Mouse (Mus musculus) CH12F3 (cell line): ENCODE measurements around the gene Otop1.

Source experiments
- in situ Hi-C: fragments of 300-500 bp; cut with MboI; formaldehyde crosslinking; loops from 2 replicates; pipeline ENCODE4 v1.14.3; 2020; ENCODE audit warnings: low sequenced_read_pairs

Gene Otop1

GRCm38 (mm10) chr5:38275771-38276170 lies at the start of gene Otop1:
Gene Otop1 (plus strand): TSS chr5:38275972.
- in situ Hi-C loops = no loop called here

GRCm38 (mm10) chr5:38235422-38235821 lies 40.4 kb upstream of the Otop1 start:
- in situ Hi-C loops = no loop called here

GRCm38 (mm10) chr5:38236627-38237026 lies 39.1 kb upstream of the Otop1 start:
- in situ Hi-C loops = no loop called here

GRCm38 (mm10) chr5:38240727-38241472 lies 34.9 kb upstream of the Otop1 start:
- in situ Hi-C loops = no loop called here

DNA sequence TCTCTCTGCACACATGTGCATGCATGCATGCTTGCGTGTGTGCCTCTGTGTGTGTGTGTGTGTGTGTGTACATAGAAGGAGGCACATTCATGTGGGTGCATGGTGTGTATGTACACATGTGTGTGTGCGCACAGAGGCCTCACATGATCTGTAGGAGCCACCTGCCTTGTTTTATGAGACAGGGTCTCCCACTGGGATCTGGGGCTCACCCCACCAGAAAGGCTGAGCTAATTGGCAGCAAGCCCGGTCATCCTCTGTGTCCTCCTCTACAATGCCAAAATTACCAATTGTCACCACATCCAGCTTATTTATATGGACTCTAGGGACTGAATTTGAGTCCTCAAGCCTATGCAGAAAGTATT lies 34.3 kb upstream of the Otop1 start:
- in situ Hi-C loops = no loop called here

- in situ Hi-C loops = no loop called here
Observed at GRCm38 (mm10) chr5:38241966-38242365, 33.8 kb upstream of the Otop1 start.

GRCm38 (mm10) chr5:38255195-38255594 lies 20.6 kb upstream of the Otop1 start:
- in situ Hi-C loops = no loop called here

DNA sequence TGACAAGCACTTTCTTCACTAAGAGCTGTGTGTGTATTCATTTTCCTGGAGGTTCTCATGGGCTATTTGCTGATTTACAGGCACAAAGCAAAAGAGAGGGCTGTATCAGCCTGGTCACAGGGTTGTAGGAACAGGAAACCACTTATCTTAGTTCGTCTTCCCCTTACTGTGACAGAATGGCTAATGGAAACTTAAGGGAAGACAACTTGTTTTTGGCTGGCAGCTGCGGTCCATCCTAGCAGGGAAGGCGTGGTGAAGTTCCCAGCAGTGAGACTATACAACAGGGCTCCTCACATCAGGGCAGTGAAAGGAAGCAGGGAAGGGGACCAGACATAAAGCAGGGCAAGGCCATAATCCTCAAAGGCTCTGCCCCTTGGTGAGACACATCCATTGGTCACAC lies 20.1 kb upstream of the Otop1 start:
- in situ Hi-C loops = no loop called here

GRCm38 (mm10) chr5:38256551-38256950 lies 19.2 kb upstream of the Otop1 start:
- in situ Hi-C loops = no loop called here

DNA sequence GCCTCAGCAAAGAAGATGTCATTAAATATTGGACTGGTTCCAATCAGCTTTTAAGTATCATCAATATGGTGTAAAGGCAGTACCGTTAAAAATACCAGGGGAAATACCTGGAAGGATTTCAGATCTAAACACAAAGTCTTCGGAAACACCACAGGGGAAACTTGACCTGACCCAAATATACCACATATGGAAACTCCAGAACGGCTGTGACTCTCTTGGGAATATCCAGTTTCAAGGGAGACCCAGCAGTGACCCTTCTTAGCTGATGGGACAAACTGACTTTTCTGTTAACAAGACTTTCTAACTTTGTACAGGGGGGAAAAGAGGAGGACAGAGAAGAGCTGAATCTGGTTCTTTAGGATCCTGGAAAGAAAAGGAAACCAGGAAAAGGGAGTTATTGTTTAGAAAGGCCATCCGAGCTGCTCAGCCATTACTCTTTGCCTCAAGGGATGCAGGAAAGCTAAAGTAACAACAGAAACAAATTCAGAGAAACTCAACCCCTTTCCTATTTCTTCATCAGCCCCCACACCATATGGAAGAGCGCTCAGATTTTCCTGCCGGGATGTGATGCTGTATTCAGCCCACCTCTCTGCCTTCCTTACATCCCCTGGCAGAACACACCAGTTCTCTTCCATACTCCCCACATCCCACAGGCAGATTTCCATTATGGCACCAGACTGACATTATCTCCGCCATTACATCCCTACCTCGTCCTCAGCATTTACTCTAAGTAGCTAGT lies 17.6 kb upstream of the Otop1 start:
- in situ Hi-C loops = no loop called here

- in situ Hi-C loops = no loop called here
Observed at GRCm38 (mm10) chr5:38258773-38259146, 17.0 kb upstream of the Otop1 start.

DNA sequence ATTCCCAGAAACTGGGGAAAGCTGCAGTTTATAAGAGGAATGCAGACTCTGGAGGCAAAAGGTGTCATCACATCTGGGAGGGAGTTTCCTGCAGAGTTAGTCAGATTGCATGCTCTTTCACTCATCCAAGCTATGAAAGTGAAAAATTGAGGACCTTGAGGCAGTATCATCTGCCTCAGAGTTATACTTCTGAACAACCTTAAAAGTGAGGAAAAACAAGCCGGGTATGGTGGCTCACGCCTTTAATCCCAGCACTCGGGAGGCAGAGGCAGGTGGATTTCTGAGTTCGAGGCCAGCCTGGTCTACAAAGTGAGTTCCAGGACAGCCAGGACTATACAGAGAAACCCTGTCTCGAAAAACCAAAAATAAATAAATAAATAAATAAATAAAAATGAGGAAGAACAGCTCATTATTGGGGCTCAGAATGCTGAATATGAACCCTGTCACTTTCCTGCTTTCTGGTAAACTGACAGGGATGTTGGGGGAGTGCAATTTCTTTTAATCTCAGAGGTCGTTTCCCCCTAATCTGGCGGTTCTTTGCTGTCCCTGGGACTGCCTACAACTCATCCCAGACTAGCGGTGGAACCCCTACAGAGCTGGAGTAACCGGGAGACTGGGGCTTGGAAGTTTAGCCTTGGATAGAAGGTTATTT lies 16.2 kb upstream of the Otop1 start:
- in situ Hi-C loops = no loop called here

GRCm38 (mm10) chr5:38260107-38260682 lies 15.6 kb upstream of the Otop1 start, which contains the start of gene Tmem128:
Gene Tmem128 (plus strand): TSS chr5:38260185.
- in situ Hi-C loops = no loop called here

- in situ Hi-C loops = no loop called here
Observed at GRCm38 (mm10) chr5:38270942-38271341, 4.8 kb upstream of the Otop1 start.

- in situ Hi-C loops = no loop called here
Observed at GRCm38 (mm10) chr5:38273831-38274230, 1.9 kb upstream of the Otop1 start.

GRCm38 (mm10) chr5:38276451-38276850 lies 679 bp downstream of the Otop1 start:
- in situ Hi-C loops = no loop called here

- in situ Hi-C loops = no loop called here
Observed at GRCm38 (mm10) chr5:38277098-38277866, 1.5 kb downstream of the Otop1 start.

GRCm38 (mm10) chr5:38277936-38278600 lies 2.3 kb downstream of the Otop1 start:
- in situ Hi-C loops = no loop called here

DNA sequence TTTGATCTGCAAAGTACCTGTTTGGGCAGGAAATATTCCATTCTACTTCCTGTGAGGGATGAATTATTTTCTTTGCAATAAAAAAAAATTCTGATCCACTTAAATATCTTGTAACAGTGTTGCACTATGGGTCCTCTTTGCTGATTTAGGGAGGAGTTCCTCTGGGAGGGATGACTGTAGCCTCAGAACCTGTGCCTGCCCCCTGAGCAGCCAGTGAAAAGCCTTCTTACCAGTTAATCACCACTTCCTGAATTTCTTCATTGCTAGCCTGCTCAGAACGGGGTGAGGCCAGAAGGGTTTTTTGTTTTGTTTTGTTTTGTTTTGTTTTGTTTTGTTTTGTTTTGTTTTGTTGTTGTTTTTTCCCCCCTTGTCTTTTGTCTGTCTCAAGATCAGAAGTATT lies 4.3 kb downstream of the Otop1 start:
- in situ Hi-C loops = no loop called here

DNA sequence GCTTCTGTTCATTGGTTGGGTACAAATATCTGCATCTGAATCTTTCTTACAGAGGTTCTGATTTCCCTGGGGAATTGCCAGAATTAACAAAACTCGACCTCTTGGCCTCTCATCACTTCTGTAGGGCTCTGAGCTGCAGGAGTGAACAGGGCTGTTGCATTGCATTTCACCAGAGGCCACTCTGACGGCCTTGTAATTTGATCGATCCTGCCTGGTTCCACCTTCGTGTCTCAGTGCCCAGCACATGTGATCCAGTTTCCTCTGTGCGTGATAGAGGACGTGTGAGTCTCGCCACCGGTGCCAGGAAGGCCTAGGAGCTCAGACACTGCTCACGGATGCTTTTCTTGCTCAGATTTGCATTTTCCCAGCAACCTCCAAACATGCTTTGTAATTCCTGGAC lies 10.0 kb downstream of the Otop1 start:
- in situ Hi-C loops = no loop called here
